Mouse (Mus musculus) T-cell, adult 66 days (primary cell): Measurements from ENCODE around the gene Tmem102. TPM values are rescaled to one million over a fixed set of nuclear protein-coding genes. Genes with fewer than 3 reads are reported as not detected.

Source experiments
- total RNA-seq, 2 experiments: library from RNA; stranded (reverse); gene quantifications; 3 replicates in 1 of 2; 4 replicates in 1 of 2; pipeline ENCODE4 v1.2.4; 2023

The Tmem102 gene
- total RNA-seq = not detected

GRCm38 (mm10) chr11:69804972-69805909, at the start of gene Tmem102:
TSS of gene Tmem102 (minus strand) at chr11:69805624.

DNA sequence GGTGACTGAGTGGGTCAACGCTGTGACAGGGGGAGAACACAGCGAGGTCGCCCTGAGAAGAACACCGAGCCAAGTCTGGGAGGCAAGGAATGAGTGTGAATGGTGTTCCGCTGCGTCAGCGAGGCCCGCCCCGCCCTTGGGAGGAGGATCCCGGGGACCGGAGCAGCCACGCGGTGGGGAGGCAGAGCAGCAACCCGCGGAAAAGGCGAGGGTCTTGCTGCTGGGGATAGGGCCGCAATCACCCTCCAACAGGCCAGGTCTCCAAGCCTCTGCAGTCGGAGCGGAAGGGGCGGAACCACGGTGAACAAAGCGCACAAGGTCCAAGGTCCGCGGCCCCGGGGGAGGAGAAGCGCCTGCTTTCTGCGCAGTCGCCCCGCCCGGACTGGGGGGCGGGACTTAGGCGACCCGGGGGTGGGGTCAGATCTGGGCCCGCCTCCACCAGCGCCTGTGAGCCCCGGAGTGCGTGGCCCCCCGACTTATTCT, 40.8 kb upstream of the Tmem102 start, which contains the start of gene Plscr3:
TSS of gene Plscr3 (plus strand) at position 179 of the 483 bp plus-strand sequence.

DNA sequence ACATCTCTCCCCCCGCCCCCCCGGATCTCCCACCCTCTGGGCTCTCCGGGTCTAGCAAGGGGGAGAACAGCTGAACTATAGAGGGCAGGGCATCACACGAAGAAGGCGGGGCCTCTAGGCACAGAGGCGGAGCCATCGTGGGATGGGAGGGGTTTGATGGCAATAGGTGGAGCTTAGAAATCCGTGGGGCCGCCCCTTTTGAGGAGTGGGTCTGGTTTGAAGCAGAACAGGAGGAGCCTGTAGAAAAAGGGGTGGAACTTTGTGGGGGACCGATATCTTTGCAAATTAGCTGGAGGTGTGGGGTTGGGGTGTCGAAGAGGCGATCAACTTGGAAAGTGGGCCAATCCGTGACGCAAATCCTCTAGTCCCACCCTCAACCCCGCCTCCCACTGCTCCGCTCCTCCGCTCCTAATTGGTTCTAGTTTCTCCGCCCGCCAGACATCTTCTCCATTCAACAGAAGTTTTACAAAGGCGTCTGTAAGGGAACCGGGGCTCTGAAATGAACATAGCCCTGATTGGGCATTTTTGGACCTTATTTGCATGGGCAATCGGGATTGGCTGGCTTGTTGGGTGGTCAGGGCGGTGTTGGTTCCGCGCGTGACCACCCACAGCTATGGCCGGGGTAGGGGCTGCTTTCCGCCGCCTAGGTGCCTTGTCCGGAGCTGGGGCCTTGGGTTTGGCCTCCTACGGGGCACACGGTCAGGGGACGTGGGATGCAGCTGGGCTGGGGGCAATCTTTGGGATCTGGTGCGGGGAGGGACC, 32.7 kb upstream of the Tmem102 start, which contains the start of gene Tmem256:
TSS of gene Tmem256 (plus strand) at position 563 of the 762 bp plus-strand sequence.

DNA sequence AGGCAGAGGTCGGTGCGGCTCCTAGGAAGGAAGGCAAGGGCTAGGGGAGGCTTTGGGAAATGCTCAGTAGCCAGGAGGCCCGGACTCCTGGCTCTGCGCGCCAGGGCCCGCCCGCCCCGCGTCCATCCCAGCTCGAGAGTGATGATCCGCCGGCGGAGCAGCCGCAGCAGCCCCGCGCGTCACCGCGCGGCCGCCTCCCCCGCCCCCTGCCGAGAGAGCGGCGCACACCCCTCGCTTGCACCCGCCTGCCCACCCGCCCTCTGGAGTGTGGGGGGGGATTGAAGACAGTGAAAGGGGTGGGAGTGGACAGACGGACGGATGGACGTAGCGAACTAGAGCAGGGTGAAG, 32.2 kb upstream of the Tmem102 start, which contains the start of gene Nlgn2:
TSS of gene Nlgn2 (minus strand) at position 181 of the 348 bp plus-strand sequence.

GRCm38 (mm10) chr11:69822080-69822479, 16.7 kb upstream of the Tmem102 start, which contains the start of gene Spem1:
TSS of gene Spem1 (minus strand) at chr11:69822180.

DNA sequence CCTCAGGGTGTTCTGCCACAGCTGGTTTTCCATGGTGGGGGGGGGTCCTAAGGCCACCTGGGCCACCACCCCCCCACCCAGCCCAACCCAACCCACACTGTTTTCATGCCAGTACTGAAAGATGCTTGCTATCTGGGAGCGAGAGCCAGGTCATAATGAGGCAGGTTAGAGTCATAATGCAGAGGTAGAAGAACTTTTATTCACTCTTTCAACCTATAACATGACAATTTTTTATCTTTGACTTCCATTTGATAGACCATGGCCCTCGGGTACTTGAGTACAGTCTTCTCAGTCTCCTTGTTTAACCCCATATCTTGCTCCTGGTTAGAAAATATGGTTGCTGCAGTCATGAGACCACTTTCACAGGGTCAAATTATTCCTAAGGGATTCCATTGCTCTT, 12.9 kb upstream of the Tmem102 start, which contains the start of gene Spem2:
TSS of gene Spem2 (minus strand) at position 101 of the 400 bp plus-strand sequence.

DNA sequence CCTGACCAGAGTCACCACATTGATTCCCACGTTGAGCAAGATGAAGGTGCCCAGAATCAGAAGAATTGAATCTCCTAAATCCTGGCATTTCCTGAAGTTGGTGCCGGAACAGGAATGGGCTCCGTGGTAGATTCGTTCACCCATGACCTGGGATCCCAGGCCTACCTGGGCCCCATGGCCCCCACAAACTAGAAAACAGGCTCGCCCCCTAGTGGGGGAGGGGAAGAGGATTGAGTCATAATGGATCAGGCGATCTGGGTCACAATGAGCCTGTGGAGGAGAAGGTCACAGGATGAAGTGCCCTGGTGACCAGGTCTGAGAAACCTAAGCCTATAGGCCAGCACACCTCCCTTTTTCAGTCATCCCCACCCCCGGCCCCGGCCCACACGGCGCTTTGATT, 9.7 kb upstream of the Tmem102 start, which contains the start of gene Gm39566:
TSS of gene Gm39566 (minus strand) at position 144 of the 400 bp plus-strand sequence.

GRCm38 (mm10) chr11:69801379-69801977, 3.9 kb downstream of the Tmem102 start, which contains the start of gene Fgf11:
TSS of gene Fgf11 (minus strand) at chr11:69801857.

GRCm38 (mm10) chr11:69795168-69795982, 10.0 kb downstream of the Tmem102 start, which contains the start of gene Chrnb1:
TSS of gene Chrnb1 (minus strand) at chr11:69795943.

GRCm38 (mm10) chr11:69765221-69766125, 40.0 kb downstream of the Tmem102 start, which contains the start of gene Zbtb4:
TSS of gene Zbtb4 (plus strand) at chr11:69765912.

GRCm38 (mm10) chr11:69761868-69762267, 43.6 kb downstream of the Tmem102 start, which contains the start of gene Slc35g3:
TSS of gene Slc35g3 (minus strand) at chr11:69761968.

GRCm38 (mm10) chr11:69758478-69758970, 46.9 kb downstream of the Tmem102 start, which contains the start of gene Polr2a:
TSS of gene Polr2a (minus strand) at chr11:69758637.

Other genes starting within 250 kb of the Tmem102 start
- gene Efnb3, start 245.4 kb downstream of the Tmem102 start, total RNA-seq = 1 to 10 TPM in 1 of 2 experiments, under 1 TPM in 1; 0.86 to 1.5 TPM
- 10 to 100 TPM; 16.2 TPM for gene Wrap53, start 225.4 kb downstream of the Tmem102 start, total RNA-seq
- gene Trp53, start 225.3 kb downstream of the Tmem102 start, total RNA-seq = 100 to 1,000 TPM; 146 to 161 TPM
- gene Atp1b2, start 199.7 kb downstream of the Tmem102 start, total RNA-seq = 1 to 10 TPM; 1.3 to 3.2 TPM
- not detected for gene Shbg, start 187.7 kb downstream of the Tmem102 start, total RNA-seq
- not detected for gene Sat2, start 183.6 kb downstream of the Tmem102 start, total RNA-seq
- gene Fxr2, start 172.6 kb downstream of the Tmem102 start, total RNA-seq = 10 to 100 TPM; 77.7 to 93.7 TPM
- under 1 TPM; 0.71 to 0.90 TPM for gene Sox15, start 150.3 kb downstream of the Tmem102 start, total RNA-seq
- 10 to 100 TPM; 69.8 to 73.0 TPM for gene Mpdu1, start 143.0 kb downstream of the Tmem102 start, total RNA-seq
- gene Cd68, start 139.5 kb downstream of the Tmem102 start, total RNA-seq = 10 to 100 TPM; 13.1 to 17.2 TPM
- gene Eif4a1, start 133.2 kb downstream of the Tmem102 start, total RNA-seq = 100 to 1,000 TPM; 875 to 923 TPM
- 100 to 1,000 TPM in 1 of 2 experiments, 10 to 100 TPM in 1; 99.8 to 112 TPM for gene Senp3, start 123.5 kb downstream of the Tmem102 start, total RNA-seq
- gene Tnfsf13, start 119.8 kb downstream of the Tmem102 start, total RNA-seq = not detected
- 1 to 10 TPM in 1 of 2 experiments, under 1 TPM in 1; 0.47 to 1.3 TPM for gene Tnfsf12, start 109.8 kb downstream of the Tmem102 start, total RNA-seq
- under 1 TPM in 1 of 2 experiments, not detected in 1; 0.36 TPM for gene Tnfsfm13, start 109.5 kb downstream of the Tmem102 start, total RNA-seq
- 100 to 1,000 TPM; 156 to 172 TPM for gene Polr2a, start 47.0 kb downstream of the Tmem102 start, total RNA-seq
- gene Slc35g3, start 43.7 kb downstream of the Tmem102 start, total RNA-seq = not detected
- 10 to 100 TPM; 46.9 to 48.0 TPM for gene Zbtb4, start 39.7 kb downstream of the Tmem102 start, total RNA-seq
- gene Chrnb1, start 9.7 kb downstream of the Tmem102 start, total RNA-seq = 1 to 10 TPM; 3.7 to 4.6 TPM
- not detected for gene Fgf11, start 3.8 kb downstream of the Tmem102 start, total RNA-seq
- gene Gm39566, start 9.7 kb upstream of the Tmem102 start, total RNA-seq = not detected
- gene Spem2, start 12.8 kb upstream of the Tmem102 start, total RNA-seq = not detected
- not detected for gene Spem1, start 16.6 kb upstream of the Tmem102 start, total RNA-seq
- 1 to 10 TPM in 1 of 2 experiments, under 1 TPM in 1; 0.95 to 1.3 TPM for gene Nlgn2, start 32.2 kb upstream of the Tmem102 start, total RNA-seq
- 10 to 100 TPM; 18.6 to 19.6 TPM for gene Tmem256, start 32.9 kb upstream of the Tmem102 start, total RNA-seq
- 10 to 100 TPM; 13.7 to 17.8 TPM for gene Plscr3, start 40.8 kb upstream of the Tmem102 start, total RNA-seq
- not detected for gene Tnk1, start 53.1 kb upstream of the Tmem102 start, total RNA-seq
- gene Tmem95, start 72.4 kb upstream of the Tmem102 start, total RNA-seq = not detected
- gene Kctd11, start 75.8 kb upstream of the Tmem102 start, total RNA-seq = 1 to 10 TPM; 1.5 to 2.1 TPM
- 100 to 1,000 TPM; 462 TPM for gene Acap1, start 89.9 kb upstream of the Tmem102 start, total RNA-seq
- 1 to 10 TPM; 3.5 to 3.6 TPM for gene 2810408A11Rik, start 95.4 kb upstream of the Tmem102 start, total RNA-seq
- gene Neurl4, start 95.4 kb upstream of the Tmem102 start, total RNA-seq = 10 to 100 TPM; 64.4 to 66.0 TPM
- gene Gps2, start 108.3 kb upstream of the Tmem102 start, total RNA-seq = 100 to 1,000 TPM; 132 to 133 TPM
- gene Eif5a, start 116.3 kb upstream of the Tmem102 start, total RNA-seq = 100 to 1,000 TPM; 389 to 417 TPM
- gene Ybx2, start 130.2 kb upstream of the Tmem102 start, total RNA-seq = not detected
- not detected for gene Slc2a4, start 142.6 kb upstream of the Tmem102 start, total RNA-seq
- gene Cldn7, start 159.2 kb upstream of the Tmem102 start, total RNA-seq = not detected
- 100 to 1,000 TPM; 113 to 123 TPM for gene Ctdnep1, start 175.5 kb upstream of the Tmem102 start, total RNA-seq
- 10 to 100 TPM; 36.1 to 48.5 TPM for gene Elp5, start 176.9 kb upstream of the Tmem102 start, total RNA-seq
- 100 to 1,000 TPM; 182 to 187 TPM for gene Gabarap, start 185.5 kb upstream of the Tmem102 start, total RNA-seq
- gene Phf23, start 190.2 kb upstream of the Tmem102 start, total RNA-seq = 10 to 100 TPM; 64.4 to 67.2 TPM
- 10 to 100 TPM; 40.8 to 42.1 TPM for gene Dvl2, start 195.0 kb upstream of the Tmem102 start, total RNA-seq
- gene Acadvl, start 209.8 kb upstream of the Tmem102 start, total RNA-seq = 10 to 100 TPM; 62.0 to 75.3 TPM
- gene Dlg4, start 211.3 kb upstream of the Tmem102 start, total RNA-seq = 10 to 100 TPM; 36.4 to 38.1 TPM
- gene Asgr1, start 248.5 kb upstream of the Tmem102 start, total RNA-seq = not detected